Mouse (Mus musculus) T-helper 1 cell (primary cell): ENCODE measurements around the gene Ly6g6f.
"Not testable (repeated sequence)": the region's sequence is repeated elsewhere in the genome, so short reads cannot be mapped to it uniquely, and the experiment has no call there.

ENCODE experiments used
- in situ Hi-C: fragments of 300-600 bp; cut with MboI, MseI; formaldehyde crosslinking; loops from one replicate; pipeline ENCODE4 v1.15.1; 2025; ENCODE audit warnings: high pct_unique_total_duplicates

Ly6g6f gene

DNA sequence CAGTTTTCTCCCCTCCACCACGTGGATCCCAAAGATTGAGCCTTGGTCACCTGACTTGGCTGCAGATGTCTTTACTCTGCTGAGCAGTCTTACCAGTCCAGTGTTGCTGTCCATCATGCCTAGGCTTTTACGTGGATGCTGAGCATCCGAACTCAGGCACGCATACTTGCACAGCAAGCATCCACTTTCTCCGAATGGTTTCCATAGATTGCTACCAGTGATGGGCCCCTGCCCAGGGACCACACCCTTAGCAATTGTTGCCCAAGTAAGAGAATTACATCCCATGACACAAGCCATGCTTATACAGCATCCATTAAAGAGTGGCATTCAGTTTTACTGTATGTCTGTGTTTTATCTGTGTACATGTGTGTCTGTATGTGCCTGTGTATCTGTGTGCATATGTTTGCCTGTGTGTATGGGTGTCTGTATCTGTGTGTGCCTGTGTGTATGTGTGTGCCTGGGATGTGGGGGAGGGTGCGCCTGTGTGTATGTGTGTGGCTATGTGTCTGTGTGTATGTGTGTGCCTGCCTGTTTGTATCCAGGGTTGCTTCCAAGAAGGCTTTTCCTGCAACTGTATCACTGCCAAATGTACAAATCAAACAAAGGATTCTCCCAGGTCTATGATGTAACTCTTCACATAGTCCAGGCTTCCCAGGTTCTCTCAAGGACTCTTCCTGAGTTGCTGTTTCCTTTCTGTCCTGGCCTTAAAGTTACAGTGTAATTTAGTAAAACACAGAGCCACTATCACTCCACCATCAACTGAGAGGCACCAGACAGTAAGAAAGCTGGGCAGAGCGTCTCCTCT lies 29.5 kb downstream of the Ly6g6f start:
- in situ Hi-C loops, result no loop called here

DNA sequence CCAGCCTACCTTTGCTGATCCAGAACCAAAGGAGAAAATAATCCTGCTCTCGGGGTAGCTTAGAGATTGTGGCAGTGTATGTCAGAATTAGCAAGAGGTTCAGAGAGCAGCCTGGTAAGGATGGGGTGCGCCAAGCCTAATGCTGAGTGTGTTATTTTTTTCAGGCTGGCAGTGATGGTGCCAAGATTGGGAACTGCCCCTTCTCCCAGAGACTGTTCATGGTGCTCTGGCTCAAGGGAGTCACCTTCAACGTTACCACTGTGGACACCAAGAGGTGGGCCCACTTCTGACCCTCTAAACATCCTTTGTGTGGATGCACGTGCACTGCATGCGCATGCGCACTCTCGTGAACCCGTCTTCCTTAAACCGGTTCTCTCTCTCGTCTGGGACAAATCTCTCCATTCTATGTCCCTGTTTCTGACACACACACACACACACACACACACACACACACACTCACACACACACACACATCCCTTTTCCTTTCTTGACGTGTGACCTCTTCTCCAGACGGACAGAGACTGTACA lies 33.1 kb downstream of the Ly6g6f start:
- in situ Hi-C loops, result no loop called here

- in situ Hi-C loops, result no loop called here
Observed at GRCm38 (mm10) chr17:35051156-35052086, 34.0 kb downstream of the Ly6g6f start.

GRCm38 (mm10) chr17:35050126-35050750 lies 35.2 kb downstream of the Ly6g6f start:
- in situ Hi-C loops, result no loop called here

DNA sequence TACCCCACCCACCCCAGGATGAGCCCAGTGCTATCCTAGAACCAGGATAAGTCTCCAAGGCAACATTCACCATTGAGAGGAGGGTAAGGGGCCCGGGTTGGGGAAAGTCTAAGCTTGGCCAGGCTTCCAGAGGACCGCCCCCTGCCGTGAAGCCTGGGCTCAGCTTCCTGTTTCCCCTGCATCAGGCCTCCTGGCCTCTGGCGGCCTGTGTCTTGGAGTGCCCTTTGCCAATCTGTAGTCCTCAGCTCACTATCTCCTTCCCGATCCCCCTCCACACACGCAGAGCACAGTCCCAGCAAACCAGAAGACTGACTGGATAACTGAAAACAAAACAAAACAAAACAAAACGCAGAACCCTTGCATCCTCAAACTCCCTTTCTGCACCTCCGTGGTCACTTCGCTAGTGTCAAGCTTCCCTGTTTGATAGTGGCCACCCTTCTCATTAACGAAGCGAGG lies 35.8 kb downstream of the Ly6g6f start, which contains the start of gene Clic1:
TSS of gene Clic1 (plus strand) at position 406 of the 456 bp plus-strand sequence.
- in situ Hi-C loops, result no loop called here

GRCm38 (mm10) chr17:35048932-35049440 lies 36.4 kb downstream of the Ly6g6f start:
- in situ Hi-C loops, result no loop called here

DNA sequence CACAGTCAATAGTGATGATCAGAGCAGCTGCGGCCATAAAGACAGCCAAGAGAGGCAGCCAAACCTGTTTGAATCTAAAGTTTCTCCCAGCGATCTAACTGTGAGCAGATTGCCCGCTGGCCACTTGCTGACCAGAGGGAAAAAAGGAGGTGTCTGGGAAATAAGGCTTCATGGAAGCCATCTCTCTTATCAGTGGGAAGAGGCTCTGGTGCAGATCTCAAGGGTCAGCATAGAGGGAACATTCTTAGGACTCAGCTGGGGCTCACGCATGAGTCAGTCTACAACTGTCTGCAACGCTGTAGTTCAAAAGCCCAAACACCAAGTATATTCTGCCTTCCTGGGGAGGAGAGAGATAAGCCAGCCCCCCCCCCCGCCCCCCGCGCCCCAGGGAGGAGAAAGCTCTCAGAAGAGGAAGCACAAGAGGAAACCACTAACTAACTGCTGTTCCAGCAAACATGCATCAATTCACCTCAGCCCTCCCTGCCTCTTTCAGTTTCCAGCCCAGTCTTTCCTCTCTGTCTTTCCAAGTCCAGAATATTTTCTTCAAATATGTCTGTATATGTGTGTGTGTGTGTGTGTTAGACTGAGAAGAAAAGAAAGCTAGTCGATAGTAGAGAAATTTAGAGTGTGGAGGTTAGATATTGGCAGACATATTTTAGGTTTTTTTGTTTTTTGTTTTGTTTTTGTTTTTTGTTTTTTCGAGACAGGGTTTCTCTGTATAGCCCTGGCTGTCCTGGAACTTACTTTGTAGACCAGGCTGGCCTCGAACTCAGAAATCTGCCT lies 37.1 kb downstream of the Ly6g6f start:
- in situ Hi-C loops, result no loop called here

GRCm38 (mm10) chr17:35047688-35048087 lies 37.7 kb downstream of the Ly6g6f start:
- in situ Hi-C loops, result no loop called here

DNA sequence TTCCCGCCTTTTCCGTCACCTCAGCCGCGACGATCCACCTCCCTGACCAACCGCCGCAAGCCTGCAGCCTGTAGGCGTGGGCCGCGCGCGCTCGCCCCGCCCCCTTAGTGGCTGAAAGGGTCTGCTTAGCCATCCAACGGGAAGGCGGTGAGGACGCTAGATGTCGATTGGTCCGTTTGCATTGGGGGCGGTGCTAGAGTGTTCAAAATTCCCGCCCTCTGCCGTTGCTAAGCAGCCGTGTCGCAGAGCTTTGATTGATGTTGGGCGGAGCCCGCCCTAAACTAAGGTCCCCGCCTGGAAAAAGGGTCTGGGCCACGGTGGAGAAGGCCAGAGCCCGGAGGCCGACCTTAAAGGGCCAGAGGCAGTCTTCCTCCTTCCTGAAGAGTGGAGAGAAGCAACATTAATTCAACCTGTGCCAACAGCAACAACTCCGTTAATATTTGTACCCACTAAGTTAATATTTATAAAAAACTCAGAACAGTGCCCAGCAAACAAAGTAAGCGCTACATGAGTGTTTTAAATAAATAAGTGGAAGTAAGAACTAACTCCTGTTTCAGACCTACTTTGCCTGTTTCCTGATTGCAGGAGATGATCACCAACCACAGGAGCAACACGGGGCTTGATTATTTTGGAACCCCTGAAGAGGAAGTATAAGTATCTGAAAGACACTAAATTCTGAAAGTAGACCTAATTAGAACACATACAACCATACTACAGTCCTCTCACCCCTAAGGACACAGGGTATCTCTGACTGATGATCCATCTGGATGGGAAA lies 38.5 kb downstream of the Ly6g6f start, which contains the start of gene Msh5:
TSS of gene Msh5 (minus strand) at position 65 of the 775 bp plus-strand sequence.
- in situ Hi-C loops, result no loop called here

- in situ Hi-C loops, result no loop called here
Observed at GRCm38 (mm10) chr17:35045807-35046680, 39.4 kb downstream of the Ly6g6f start.

DNA sequence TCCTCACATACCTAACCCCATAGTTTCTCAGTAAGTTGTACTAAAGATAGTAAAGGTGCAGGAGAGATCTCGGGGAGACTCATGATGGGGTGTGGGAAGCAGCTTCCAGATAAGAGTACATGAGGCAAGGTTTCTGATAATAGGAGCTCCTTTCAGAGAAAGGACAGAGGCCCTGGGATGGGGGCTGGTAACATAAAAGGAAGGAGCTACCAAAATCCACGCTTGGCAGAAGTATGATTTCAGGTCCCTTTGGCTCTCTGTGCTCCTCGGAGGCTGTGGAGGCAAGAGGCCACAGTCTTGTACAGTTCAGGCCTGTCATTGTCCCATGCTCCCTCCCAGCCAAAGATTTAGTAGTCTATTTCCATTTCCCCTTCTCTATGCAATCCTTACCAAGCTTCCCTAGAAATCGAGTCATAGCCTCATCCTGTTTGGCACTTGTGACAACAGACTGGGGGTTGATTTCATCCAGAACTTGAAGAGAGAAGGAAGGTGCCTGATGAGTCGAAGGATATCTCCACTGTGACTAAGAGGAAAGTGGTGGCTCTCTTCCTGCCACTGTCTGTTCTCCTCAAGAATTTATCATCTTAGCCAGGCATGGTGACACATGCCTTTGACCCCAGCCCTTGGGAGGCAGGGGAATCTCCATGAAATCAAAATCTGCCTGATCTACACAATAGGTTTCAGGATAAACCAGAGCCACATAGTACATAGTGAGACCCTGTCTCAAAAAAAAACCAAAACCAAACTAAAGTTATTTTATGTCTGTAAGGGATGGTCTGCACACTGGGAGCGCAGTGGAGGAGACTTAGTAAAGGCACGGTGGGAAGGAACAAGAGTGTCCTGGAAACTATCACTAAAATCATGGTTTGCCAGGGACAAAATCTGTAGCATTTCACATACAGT lies 40.3 kb downstream of the Ly6g6f start:
- in situ Hi-C loops, result no loop called here

- in situ Hi-C loops, result no loop called here
Observed at GRCm38 (mm10) chr17:35043794-35044193, 41.6 kb downstream of the Ly6g6f start.

GRCm38 (mm10) chr17:35039121-35039873 lies 46.1 kb downstream of the Ly6g6f start:
- in situ Hi-C loops, result no loop called here

- in situ Hi-C loops, result no loop called here
Observed at GRCm38 (mm10) chr17:35034896-35035295, 50.5 kb downstream of the Ly6g6f start.

DNA sequence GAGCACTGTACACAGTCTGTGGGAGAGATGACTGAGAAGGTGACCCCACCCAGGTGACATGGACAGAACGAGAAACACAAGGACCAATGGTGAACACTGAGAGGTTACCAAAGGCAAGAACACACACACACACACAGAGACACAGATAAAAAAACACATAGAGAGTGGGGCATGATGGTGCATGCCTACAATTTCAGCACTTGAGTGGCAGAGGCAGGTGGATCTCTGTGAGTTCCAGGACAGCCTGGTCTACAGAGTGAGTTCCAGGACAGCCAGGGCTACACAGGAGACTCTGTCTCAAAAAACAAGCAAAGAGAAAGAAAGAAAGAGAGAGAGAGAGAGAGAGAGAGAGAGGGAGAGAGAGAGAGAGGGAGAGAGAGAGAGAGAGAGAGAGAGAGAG lies 51.7 kb downstream of the Ly6g6f start:
- in situ Hi-C loops, result not testable (repeated sequence)

DNA sequence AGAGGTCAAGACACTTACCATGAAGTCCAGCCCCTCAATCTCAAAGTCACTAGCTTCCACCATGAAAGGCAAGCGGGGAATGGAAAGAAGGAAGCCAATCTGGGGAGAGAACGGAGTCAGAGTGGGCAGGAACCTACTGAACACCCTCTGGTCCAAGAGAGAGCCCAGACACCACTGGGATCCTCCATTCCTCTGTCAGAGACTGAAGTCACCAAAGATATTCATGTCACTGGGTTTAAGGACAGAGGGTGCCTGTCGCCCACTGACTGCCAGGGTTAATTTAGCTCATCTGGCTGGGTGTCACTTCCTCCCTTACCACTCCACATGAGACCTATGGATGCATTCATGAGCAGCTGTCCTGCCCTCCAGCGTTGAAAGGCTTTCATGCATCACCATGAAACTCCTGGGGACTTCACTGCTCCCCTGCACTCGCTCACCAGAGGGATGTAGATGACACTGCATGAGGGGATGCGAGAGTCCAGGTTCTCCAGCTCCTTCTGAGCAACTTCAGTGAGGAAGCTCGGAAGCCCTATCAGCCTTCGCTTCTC lies 53.0 kb downstream of the Ly6g6f start:
- in situ Hi-C loops, result no loop called here

- in situ Hi-C loops, result no loop called here
Observed at GRCm38 (mm10) chr17:35031880-35032279, 53.5 kb downstream of the Ly6g6f start.
